Mouse (Mus musculus) liver, embryonic 14.5 days (tissue): ENCODE data around the gene Trdmt1.

Experiments used
- CTCF ChIP-seq: IDR thresholded peaks from 2 replicates; pipeline ENCODE4 v1.5.1; 2016; ENCODE audit warnings: antibody characterized with exemption, low read depth, control low read depth
- EP300 ChIP-seq: IDR thresholded peaks from 2 replicates; pipeline ENCODE4 v1.6.1; 2016; ENCODE audit warnings: antibody characterized with exemption, low read depth

- TF ChIP-seq EP300 = no peak
- TF ChIP-seq CTCF = no peak
Observed at GRCm38 (mm10) chr2:13548749-13549148, 4.3 kb upstream of the Trdmt1 start.
